Mouse (Mus musculus) urinary bladder, adult 18-20 months (tissue): ENCODE measurements around the gene Ppp1r12b.
A peak's percentile ranks its signal among the peaks of the same experiment; 100 is the strongest.
"Not testable (repeated sequence)": the region's sequence is repeated elsewhere in the genome, so short reads cannot be mapped to it uniquely, and the experiment has no call there.

Source experiments
- DNase-seq, 2 experiments: peaks; one replicate each; pipeline ENCODE4 v3.0.0; 2022; ENCODE audit warnings: low spot score in 2 of 2, mixed read lengths in 2 of 2

Ppp1r12b gene

GRCm38 (mm10) chr1:134850361-134850760 is 105.4 kb downstream of the Ppp1r12b start:
- no peak for DNase-seq

DNA sequence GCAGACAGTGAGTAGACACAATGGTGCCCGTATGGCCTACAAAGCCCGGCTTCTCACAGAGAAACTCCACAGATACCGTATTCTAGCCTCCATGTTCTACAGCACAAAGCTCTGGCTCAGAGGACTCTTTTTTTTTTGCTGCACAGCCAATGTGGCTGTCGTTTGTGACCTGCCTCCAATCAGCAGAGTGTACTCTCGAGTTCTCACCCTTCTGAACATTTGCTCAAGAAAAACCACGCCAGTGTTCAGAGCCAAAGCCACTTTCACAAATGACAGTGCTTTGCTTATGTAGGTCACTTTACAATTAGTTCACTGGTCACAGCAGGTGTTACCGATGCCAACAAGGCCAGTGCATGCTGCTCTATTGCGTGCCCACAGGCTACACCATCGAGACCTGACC is 107.9 kb downstream of the Ppp1r12b start:
- DNase-seq = no peak

- DNase-seq = no peak
Measured at GRCm38 (mm10) chr1:134846295-134846988, 109.3 kb downstream of the Ppp1r12b start.

DNA sequence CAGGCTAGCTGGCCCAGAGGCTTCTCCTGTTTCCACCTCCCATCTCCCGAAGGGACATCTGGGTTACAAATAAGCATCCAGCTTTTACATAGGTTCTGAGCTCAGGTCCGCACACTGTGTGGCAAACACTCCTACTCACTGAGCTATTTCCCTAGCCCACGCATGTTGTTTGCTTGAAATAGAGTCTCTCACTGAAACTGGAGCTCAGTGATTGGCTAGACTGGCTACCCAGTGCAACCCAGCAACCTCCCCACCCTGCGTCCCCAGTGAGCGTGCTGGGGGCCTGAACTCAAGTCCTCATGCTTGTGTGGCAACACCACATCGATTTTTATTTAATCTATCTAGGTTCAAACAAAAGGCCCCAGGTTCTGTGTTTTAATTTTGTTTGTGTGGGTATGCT is 112.4 kb downstream of the Ppp1r12b start:
- DNase-seq = no peak

DNA sequence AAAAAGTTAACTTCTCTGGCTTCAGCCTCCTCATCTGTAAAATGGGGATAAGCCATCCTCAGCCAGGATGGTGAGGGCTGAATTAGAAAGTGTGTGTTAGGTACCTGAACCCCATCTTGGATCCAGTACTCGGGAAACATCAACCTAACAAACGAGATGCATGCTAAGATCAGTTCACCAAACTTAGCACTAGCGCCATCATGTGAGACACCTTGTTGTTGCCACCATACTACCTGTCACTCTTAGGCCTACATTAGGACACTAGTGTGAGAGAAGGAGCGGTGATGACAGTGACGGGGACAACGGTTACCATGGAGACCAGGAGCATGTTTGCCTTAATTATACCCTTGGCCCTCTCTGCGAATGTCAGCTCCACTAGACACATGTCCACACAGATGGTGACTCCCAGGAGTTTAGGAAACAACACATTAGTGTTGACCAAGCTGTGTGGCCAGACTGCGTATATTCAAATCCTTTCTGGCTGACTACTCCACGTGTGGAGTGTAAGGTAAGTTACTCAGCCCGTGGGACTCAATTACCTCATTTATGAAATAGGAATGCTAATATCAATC is 118.7 kb downstream of the Ppp1r12b start:
- DNase-seq = no peak

DNA sequence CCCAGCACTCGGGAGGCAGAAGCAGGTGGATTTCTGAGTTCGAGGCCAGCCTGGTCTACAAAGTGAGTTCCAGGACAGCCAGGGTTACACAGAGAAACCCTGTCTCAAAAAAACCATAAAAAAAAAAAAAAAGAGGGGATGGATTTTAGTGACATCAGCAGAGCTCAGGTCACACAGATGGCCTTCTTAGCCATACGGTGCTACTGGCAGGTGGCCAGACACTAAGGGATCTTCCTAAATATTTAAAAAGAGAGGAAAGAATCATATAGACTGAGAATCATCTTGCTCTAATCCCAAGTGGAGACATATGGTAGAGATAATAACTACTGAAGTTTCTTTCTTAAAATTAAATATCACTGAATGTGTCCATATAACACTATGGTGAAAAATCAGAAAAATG is 124.9 kb downstream of the Ppp1r12b start:
- not testable (repeated sequence) for DNase-seq

- DNase-seq = peak in 1 of 2 experiments; percentile 22
Measured at GRCm38 (mm10) chr1:134829635-134830034, 126.1 kb downstream of the Ppp1r12b start.

DNA sequence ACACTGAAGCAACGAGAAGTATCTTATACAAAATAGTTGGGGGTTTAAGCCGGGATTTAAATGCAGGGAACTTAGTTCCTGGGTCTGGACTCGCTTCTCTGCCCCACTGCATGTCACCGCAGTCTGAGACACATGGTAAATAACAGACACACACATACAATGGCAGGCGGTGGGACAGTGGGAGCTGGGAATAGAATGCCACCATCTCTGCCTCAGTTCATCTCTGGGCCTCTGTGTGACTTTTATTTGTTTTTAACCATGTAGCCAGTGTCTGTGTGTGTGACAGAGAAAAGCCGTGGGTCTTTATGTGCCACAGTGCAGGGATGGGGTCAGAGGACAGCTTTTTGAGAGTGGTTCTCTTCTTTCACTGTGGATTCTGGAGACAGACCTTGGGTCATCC is 130.8 kb downstream of the Ppp1r12b start:
- no peak for DNase-seq

- no peak for DNase-seq
Measured at GRCm38 (mm10) chr1:134823842-134824241, 131.9 kb downstream of the Ppp1r12b start.

DNA sequence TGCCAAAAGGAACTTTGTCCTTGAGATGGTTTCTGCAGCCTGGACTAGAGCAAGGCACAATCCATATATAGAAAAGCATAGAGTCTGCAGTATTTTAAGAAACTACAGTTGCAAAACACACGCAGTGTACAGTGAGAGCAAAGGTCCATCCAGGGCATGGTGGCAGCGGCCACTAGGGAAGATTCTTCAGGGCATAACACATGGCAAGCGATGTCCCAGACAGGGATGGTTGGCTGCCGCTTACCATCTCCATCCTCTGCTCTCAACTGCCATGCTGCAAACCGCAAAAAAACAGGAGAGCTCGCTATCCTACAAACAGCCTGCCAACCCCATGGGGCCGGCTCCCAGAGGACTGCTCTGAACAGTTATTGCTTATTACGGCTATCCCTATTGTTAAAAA is 132.4 kb downstream of the Ppp1r12b start:
- no peak for DNase-seq

DNA sequence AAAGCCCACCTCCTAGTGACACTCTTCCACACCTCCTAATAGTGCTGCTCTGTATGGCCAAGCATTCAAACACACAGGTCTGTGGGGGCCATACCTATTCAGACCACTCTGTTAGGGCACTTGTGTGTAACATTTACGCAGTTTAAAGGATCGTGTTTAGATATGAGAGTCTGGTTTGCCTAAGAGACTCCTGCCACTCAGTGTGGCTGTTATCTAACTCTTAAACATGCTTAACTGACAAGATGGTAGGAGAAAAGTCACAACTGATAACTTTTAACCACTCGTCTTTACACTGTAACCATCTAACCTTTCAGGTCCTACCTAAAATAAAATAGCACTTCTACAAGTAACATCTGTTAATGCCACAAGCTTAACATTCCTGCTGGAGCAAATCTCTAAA is 134.9 kb downstream of the Ppp1r12b start:
- no peak for DNase-seq

- DNase-seq = no peak
Measured at GRCm38 (mm10) chr1:134819196-134819595, 136.5 kb downstream of the Ppp1r12b start.

DNA sequence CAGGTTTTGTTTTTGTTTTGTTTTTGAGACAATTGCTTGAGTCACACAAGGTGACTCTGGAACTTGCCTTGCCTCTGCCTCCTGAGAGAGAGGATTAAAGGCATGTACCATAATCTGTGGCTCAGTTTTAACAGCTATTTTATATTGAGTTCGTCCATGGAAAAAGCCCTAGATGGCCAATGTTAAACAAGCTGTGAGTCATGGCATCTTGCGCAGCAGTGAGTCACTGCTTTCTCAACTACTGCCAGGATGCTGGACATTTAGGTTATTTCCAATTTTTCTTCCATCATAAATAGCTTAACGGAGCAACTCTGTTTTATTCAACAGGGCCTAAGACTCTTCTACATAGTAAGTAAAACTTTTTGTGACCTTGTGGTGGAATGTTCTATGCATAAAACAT is 137.0 kb downstream of the Ppp1r12b start:
- peak in 1 of 2 experiments; percentile 49 for DNase-seq

- DNase-seq = no peak
Measured at GRCm38 (mm10) chr1:134817916-134818595, 137.7 kb downstream of the Ppp1r12b start.

GRCm38 (mm10) chr1:134817120-134817519 is 138.6 kb downstream of the Ppp1r12b start:
- no peak for DNase-seq

DNA sequence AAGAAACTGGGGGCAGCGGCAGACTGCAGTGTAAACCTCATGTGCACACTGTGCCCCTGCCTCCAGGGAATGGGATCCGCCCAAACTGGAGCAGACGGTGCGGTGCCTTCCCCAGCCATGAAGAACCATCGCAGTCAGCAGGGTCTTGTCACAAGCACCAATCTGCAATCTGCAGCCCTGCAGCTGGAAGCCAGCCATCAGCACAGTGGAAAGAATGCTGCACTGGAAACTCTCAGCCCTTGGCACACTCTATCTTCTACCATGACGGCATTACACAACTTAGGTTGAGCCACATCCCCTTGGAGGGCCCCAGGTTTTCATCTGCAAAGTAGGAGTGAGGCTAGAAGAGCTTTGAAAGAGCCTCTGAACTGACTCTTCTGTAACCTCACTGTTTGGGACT is 139.1 kb downstream of the Ppp1r12b start:
- peak in 1 of 2 experiments; percentile 53 for DNase-seq

- DNase-seq = no peak
Measured at GRCm38 (mm10) chr1:134815748-134816147, 140.0 kb downstream of the Ppp1r12b start.

GRCm38 (mm10) chr1:134805471-134805870 is 150.3 kb downstream of the Ppp1r12b start:
- no peak for DNase-seq

- no peak for DNase-seq
Measured at GRCm38 (mm10) chr1:134804373-134804772, 151.4 kb downstream of the Ppp1r12b start.

DNA sequence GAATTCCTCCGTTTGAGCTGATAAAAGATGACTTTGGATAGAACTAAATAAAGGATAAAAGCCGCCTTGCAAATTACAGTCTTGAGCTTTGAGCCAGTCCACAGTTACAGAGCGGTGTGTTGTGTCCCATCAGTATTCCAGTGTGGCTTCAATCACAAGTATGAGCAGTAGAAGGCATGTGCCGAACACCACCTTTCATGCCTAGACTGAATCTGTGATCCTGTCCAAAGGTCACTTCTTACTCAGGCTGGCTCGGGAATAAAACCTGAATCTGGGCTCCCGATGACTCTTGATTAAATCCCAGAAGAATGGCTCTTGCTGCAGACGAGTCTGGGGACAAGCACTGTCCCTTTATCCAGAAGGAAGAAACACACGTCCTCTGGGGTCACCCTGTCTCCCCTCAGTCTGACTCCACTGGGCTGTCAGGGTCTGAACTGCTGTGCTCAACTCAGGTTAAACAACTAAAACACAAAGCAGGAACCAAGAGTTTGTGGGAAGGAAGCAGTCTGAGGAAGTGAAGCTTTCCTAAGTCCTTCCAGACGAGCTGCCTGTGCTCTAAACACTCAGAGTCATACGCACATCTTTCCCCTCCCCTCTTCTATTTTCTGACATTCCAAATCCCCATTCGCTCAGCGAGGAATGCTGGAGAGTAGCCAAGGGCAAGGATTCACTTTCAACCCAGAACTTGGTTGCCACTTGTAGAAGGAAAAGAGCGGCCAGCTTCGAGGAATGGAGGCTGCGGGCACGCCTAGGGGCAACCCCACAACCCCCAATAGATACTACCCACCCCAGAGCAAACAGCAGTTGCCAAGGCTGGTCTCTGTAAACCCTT is 152.2 kb downstream of the Ppp1r12b start:
- peak in 1 of 2 experiments; percentile 67 for DNase-seq

GRCm38 (mm10) chr1:134801758-134802157 is 154.0 kb downstream of the Ppp1r12b start:
- DNase-seq = no peak

DNA sequence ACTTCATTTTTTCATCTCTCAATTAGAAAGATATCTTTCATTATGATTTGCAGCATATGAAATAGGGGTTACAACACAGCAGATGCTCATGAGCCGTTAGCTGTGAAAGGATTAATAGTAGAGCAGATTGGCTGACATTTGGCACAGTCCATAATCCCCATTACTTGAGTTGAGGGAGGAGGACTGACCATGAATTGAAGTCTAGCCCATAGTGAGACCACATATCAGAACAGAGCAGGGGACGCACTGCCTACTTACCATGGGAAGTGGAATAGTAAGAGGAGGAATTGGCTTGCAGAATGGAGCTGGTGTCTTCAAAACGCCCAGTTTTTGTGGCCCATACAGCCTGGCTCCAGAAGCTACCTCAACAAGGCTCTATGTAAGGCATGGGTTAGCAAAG is 159.2 kb downstream of the Ppp1r12b start:
- DNase-seq = no peak
